Mouse (Mus musculus): Measurements from ENCODE around the gene Ifi214.
"Not testable (repeated sequence)": the region's sequence is repeated elsewhere in the genome, so short reads cannot be mapped to it uniquely, and the experiment has no call there.

Ifi214 gene

DNA sequence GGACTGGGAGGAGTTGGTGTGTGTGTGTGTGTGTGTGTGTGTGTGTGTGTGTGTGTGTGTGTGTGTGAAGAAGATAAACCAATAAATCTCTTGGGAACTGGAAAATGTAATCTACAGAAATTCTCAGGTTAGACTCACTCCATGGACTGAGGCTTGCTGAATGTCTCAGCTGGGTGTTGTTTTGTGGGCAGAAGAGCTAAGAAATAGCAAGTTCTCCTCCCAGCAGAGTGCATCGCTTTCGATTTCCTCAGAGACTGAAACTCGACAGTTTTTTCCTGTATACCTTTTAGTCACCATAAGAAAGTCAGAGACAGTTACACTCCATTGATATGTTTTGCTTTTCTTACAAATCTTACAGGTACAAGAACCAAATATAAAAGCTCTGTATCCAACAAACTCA, at the start of gene Ifi214:
Ifi214 (minus strand) TSS at position 167 of the 400 bp plus-strand sequence.
- DNase-seq: not testable (repeated sequence)

GRCm38 (mm10) chr1:173579921-173580585, 44.3 kb upstream of the Ifi214 start:
- no peak for DNase-seq

DNA sequence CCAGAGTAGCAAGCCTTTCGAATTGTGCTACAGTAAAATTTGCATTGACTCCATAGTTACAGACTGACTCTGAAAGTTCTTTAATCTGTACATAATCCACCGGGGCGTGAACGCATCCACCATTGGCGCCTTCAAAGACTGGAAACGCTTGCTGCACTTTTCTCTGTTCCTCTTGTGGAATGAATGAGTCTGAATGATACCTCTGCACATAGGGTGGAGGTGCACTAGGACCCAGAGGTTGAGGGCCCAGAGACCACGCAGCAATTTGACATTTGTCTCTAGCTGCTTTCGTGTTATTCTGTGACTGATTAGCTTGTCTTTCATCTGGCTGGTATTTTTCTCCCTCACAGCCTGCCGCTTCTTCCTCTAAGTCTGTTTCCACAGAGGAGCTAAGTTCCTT, 43.3 kb upstream of the Ifi214 start:
- DNase-seq: no peak

DNA sequence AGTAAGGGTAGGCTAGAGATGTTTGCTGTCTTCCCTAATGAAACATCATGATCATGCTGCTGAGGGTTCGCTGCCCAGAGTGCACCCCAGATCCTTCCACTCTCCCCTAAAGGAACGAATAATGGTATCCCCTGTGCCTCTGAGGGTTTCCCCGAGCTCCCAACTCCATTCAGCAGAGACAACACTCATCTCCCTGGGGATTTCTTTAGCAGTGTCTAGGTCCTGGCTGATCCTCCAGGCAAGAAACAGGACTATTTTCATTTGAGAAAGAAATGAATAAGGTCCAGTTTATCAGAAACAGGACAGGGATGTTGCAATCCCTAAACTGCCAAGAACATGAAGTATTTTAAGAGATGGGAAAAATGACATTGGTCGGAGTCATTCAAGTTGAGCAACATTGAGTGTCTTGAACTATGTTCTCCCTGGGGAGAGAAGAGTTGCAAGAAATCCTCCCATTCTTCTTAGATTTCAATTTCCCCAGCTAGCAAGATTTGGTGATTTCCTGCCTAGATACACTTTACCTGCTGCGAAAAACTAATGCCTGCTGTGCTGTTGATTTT, 14.8 kb upstream of the Ifi214 start:
- not testable (repeated sequence) for DNase-seq

DNA sequence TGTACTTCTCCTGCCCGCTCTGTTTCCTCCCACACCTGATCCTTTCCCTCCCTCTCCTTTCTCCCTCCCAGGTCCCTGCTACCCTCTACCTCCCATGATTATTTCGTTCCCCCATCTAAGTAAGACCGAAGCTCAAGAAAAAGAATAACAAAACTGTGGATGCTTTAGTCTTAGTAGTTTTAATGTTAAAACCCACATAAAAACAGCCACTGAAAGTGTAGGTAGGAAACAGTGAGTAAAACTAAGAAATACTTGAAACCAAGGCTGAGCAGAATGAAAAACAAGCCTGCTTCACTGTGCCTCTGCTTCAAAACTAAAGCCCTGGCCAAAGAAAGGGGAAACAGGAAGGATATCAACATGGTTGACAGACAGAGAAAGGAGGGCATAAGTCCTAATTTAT, 13.0 kb upstream of the Ifi214 start:
- DNase-seq: not testable (repeated sequence)

- no peak for DNase-seq
Observed at GRCm38 (mm10) chr1:173521452-173521851, 14.3 kb downstream of the Ifi214 start.

GRCm38 (mm10) chr1:173510595-173510994, 25.2 kb downstream of the Ifi214 start:
- DNase-seq: not testable (repeated sequence)

DNA sequence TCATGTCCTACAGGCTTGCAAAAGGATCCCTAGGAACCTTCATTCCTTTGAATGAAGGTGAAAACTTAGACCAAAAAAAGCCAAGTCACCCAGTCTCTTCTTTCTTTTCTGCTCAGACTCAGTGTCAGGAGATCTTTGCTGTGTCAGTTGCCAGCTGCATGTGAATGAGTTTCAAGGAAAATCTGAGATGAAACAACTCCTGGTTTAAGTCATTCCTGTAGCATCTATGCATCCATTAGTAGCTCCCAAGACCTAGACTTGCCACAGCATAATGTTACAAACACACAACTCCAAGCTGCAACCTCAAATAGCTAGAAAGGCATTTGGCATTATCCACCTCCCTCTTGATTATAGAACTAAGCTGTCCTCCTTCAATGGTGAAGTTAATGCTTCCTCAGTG, 44.3 kb downstream of the Ifi214 start:
- not testable (repeated sequence) for DNase-seq

- DNase-seq: not testable (repeated sequence)
Observed at GRCm38 (mm10) chr1:173490812-173491480, 44.8 kb downstream of the Ifi214 start, which contains the start of gene Ifi206. Ifi206 (minus strand) TSS chr1:173491041.

GRCm38 (mm10) chr1:173481182-173481574, 54.6 kb downstream of the Ifi214 start:
- not testable (repeated sequence) for DNase-seq

- not testable (repeated sequence) for DNase-seq
Observed at GRCm38 (mm10) chr1:173480399-173481181, 55.2 kb downstream of the Ifi214 start.
